Mouse (Mus musculus) E14TG2a.4 (cell line): ENCODE data around the gene Omg.

Source experiments
- CTCF ChIP-seq: conservative IDR thresholded peaks from 2 replicates; pipeline ENCODE4 v1.5.1; 2014; ENCODE audit warnings: low read length
- NANOG ChIP-seq: IDR thresholded peaks from 2 replicates; pipeline ENCODE4 v1.6.1; 2014; ENCODE audit warnings: borderline replicate concordance, low read length, mixed read lengths
- POU5F1 ChIP-seq: IDR thresholded peaks from 2 replicates; pipeline ENCODE4 v1.6.1; 2014; ENCODE audit warnings: low read length, borderline replicate concordance

GRCm38 (mm10) chr11:79515331-79515730 lies 11.4 kb upstream of the Omg start:
- no peak for TF ChIP-seq CTCF
- TF ChIP-seq POU5F1 = no peak
- TF ChIP-seq NANOG = no peak
